Mouse (Mus musculus) embryo, embryonic 10 days (tissue): ENCODE measurements around the gene Nags.
"Not testable (repeated sequence)": the region's sequence is repeated elsewhere in the genome, so short reads cannot be mapped to it uniquely, and the experiment has no call there.

Experiments used
- DNase-seq: peaks from one replicate; pipeline ENCODE4 v3.0.0-alpha.2; 2015; ENCODE audit warnings: low spot score

Nags gene

GRCm38 (mm10) chr11:102156786-102157089, 11.4 kb downstream of the Nags start:
- no peak for DNase-seq

DNA sequence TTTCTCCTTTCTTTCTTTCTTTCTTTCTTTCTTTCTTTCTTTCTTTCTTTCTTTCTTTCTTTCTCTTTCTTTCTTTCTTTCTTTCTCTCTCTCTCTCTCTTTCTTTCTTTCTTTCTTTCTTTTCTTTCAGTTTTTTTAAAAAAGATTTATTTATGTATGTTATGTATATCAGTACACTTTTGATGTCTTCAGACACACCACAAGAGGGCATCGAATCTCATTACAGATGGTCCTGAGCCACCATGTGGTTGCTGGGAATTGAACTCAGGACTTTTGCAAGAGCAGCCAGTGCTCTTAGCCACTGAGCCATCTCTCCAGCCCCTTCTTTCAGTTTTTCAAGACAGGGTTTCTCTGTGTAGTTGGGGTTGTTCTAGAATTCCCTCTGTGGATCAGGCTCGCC, 12.7 kb downstream of the Nags start:
- DNase-seq: not testable (repeated sequence)

GRCm38 (mm10) chr11:102159781-102160180, 14.5 kb downstream of the Nags start:
- no peak for DNase-seq

GRCm38 (mm10) chr11:102165971-102166722, 20.8 kb downstream of the Nags start:
- no peak for DNase-seq

GRCm38 (mm10) chr11:102167539-102167938, 22.2 kb downstream of the Nags start:
- DNase-seq: no peak

- no peak for DNase-seq
Measured at GRCm38 (mm10) chr11:102168689-102169088, 23.4 kb downstream of the Nags start.

GRCm38 (mm10) chr11:102179836-102180235, 34.5 kb downstream of the Nags start:
- DNase-seq: no peak

- no peak for DNase-seq
Measured at GRCm38 (mm10) chr11:102184253-102184645, 38.9 kb downstream of the Nags start.

- peak; percentile 97 for DNase-seq
Measured at GRCm38 (mm10) chr11:102184646-102185495, 39.6 kb downstream of the Nags start, which contains the start of gene Lsm12. Lsm12 (minus strand) TSS chr11:102185296.

DNA sequence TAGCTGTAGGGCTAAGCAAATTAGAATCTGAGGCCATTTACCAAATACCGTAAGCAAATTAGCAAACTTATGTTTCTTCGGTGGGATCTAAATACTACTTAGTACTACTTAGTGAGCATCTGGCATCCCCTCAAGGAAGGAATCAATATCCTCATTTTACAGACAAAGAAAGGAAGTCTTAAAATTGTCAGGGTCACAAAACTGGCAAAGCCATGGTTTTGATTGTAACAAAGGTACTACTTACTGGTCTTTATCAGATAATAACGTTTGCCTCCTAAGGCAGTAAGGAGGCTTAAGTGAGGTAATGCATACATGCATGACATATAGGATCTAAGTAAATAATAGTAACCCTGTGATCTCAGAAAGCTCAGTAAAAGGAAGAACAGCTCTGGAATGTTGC, 40.4 kb downstream of the Nags start:
- DNase-seq: no peak

GRCm38 (mm10) chr11:102186235-102186634, 40.9 kb downstream of the Nags start:
- no peak for DNase-seq

DNA sequence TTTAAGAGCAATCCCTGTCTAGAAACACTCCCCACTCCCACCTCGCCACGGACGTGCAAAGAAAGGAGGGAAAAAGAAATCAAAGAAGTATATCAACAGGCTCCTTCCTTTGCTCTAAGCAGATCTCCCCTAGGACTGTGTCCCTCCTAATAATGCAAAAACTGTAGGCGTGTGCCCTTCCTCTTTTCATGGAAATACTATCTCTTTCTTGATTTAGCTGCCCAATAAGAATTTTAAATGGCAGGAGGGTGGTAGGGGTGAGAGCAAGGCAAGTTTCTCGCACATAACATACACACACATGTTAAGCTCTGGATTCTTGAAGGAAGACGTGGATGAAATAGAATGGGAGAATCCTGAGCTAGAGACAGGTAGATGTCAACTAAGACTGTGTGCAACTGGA, 43.7 kb downstream of the Nags start:
- no peak for DNase-seq

DNA sequence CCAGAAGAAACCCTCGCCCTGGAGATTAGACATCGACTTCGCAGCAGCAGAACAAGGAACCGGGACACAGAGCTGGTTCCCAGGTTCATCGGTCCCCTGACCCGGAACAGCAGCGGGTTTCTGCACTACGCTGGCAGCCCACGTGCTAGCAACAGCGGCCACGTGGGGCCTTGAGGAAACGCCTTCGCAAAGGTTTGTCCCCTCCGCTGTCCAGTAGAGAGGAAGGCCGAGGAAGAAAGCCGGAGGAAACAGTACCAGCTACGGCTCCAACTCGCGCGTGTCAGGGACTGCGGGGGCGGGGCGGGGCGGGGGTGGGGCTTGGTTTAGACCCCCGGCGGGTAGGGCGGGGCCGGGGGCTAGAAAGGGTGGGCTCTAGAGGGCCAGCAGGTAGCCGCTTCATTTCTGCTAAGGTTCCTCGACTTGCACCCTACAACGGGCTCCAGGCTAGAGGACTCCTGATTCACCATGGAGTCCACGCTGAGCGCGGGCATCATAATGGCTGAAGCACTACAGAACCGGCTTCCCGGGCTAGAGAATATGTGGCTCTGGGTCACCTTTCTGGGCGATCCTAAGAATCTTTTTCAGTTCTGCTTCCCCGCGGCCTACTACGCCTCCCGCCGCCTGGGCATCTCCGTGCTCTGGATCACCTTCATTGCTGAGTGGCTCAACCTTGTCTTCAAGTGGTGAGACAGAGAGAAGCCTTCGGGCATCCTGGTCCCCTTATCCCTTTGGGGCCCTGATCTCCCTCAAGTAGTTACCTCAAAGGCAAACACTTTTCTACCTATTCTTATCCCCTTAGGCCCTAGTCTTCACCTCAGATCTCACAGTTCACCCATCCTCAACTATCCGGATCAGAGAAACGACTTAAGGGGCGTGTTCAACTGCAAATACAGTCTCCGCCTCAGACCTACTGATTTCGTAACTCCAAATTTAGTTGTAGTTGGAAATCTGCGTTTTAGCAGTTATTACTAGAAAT, 44.4 kb downstream of the Nags start, which contains the start of gene G6pc3:
Gene G6pc3, plus strand, starts transcription at position 160 of the 976 bp plus-strand sequence.
- peak; percentile 95 for DNase-seq

DNA sequence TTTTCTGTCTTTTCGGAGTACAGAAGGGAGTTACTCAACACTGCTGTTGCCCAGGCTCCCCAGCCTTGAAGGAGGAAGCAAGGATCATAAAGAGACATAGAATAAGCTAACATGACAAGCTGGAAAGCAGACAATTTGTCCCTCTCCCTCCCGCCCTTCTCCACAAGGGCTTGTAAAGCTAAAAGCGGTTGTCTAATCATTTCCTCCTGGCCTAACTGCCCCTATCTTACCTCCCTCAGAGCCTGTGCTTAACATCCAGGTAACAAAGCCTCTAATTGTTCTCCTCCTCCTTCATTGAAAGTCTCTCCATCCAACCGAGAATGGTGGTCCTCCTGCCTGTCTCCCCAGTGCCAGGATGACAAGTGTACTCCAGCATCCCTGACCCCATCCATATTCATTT, 45.5 kb downstream of the Nags start:
- DNase-seq: no peak

- no peak for DNase-seq
Measured at GRCm38 (mm10) chr11:102193657-102194440, 48.5 kb downstream of the Nags start.

GRCm38 (mm10) chr11:102196018-102196797, 50.9 kb downstream of the Nags start:
- DNase-seq: no peak

GRCm38 (mm10) chr11:102198245-102198644, 52.9 kb downstream of the Nags start:
- DNase-seq: no peak
